Mouse (Mus musculus) hindbrain, embryonic 16.5 days (tissue): ENCODE data around the gene Cacna2d2. TPM values are rescaled to one million over a fixed set of nuclear protein-coding genes. Genes with fewer than 3 reads are reported as not detected.

Source experiments
- ATAC-seq: fragments of 200-750 bp; cut with Nextera tagmentation; 2 replicates; pipeline ENCODE4 v1.8.0; 2017; ENCODE audit warnings: moderate TSS enrichment, moderate library complexity
- H3K27ac ChIP-seq: fragments of 300-500 bp; sonication (generic); 2 replicates; pipeline ENCODE4 v1.5.1; 2014; ENCODE audit warnings: low read depth, mild to moderate bottlenecking, control low read depth, low read length, moderate library complexity
- H3K27me3 ChIP-seq: fragments of 300-500 bp; sonication (generic); replicated peaks from 2 replicates; pipeline ENCODE4 v1.6.1; 2014; ENCODE audit warnings: low read length; ENCODE audit not compliant: control insufficient read depth, insufficient read depth
- H3K36me3 ChIP-seq: fragments of 300-500 bp; sonication (generic); 2 replicates; pipeline ENCODE4 v1.6.1; 2014; ENCODE audit warnings: mild to moderate bottlenecking, low read length, moderate library complexity, mixed read lengths; ENCODE audit not compliant: control insufficient read depth, insufficient read depth
- H3K4me1 ChIP-seq: fragments of 300-500 bp; sonication (generic); 2 replicates; pipeline ENCODE4 v1.6.1; 2014; ENCODE audit warnings: low read depth, low read length; ENCODE audit not compliant: control insufficient read depth, insufficient read depth
- H3K4me2 ChIP-seq: fragments of 300-500 bp; sonication (generic); 2 replicates; pipeline ENCODE4 v1.6.1; 2014; ENCODE audit warnings: mild to moderate bottlenecking, low read length, control low read depth, moderate library complexity
- H3K4me3 ChIP-seq: fragments of 300-500 bp; sonication (generic); 2 replicates; pipeline ENCODE4 v1.5.1; 2014; ENCODE audit warnings: mild to moderate bottlenecking, low read length, control low read depth, moderate library complexity
- H3K9ac ChIP-seq: fragments of 300-500 bp; sonication (generic); 2 replicates; pipeline ENCODE4 v1.6.1; 2014; ENCODE audit warnings: low read depth, mild to moderate bottlenecking, control low read depth, low read length, moderate library complexity
- H3K9me3 ChIP-seq: fragments of 300-500 bp; sonication (generic); 2 replicates; pipeline ENCODE4 v1.6.1; 2014; ENCODE audit warnings: mild to moderate bottlenecking, low read length, moderate library complexity; ENCODE audit not compliant: control insufficient read depth
- WGBS: fragments of 180-500 bp; shearing (Covaris S2); extraction: QIAGEN DNeasy Blood & Tissue Kit; methylation state at CpG from one replicate; pipeline ENCODE4 v1.1.7; 2014; 5-methylcytosine and 5-hydroxymethylcytosine counted together
- polyA plus RNA-seq: library from polyadenylated mRNA; unstranded; fragments of >200 nt; fragmentation: Nextera tagmentation; extraction: Ambion mirVana; gene quantifications from 2 replicates; pipeline ENCODE4 v1.2.1, GENCODE M21; 2015

The Cacna2d2 gene
- polyA plus RNA-seq, 1 experiment from 2014 or later, result 8.1 TPM

- no peaks in the 10 kb centered on the region for H3K9me3 ChIP-seq
- no peak overlapping the region for H3K4me2 ChIP-seq
- H3K4me3 ChIP-seq, result no peak overlapping the region
- no peaks in the 10 kb centered on the region for H3K27me3 ChIP-seq
- H3K4me1 ChIP-seq, result peaks cover 25% of the 10 kb centered on the region
- H3K36me3 ChIP-seq, result no peaks in the 10 kb centered on the region
- H3K9ac ChIP-seq, result no peak overlapping the region
- no peak for ATAC-seq
- WGBS, result 60% methylated on average over 4 of the region's 4 CpGs
- H3K27ac ChIP-seq, result peak overlapping the region; percentile 78
Observed at GRCm38 (mm10) chr9:107442891-107443290, 43.5 kb downstream of the Cacna2d2 start.

- Histone ChIP-seq H3K9ac (no peak overlapping the region), H3K27me3 (no peaks in the 10 kb centered on the region), H3K4me3 (no peak overlapping the region), H3K9me3 (no peaks in the 10 kb centered on the region), H3K27ac (peak overlapping the region; percentile 78), H3K4me2 (no peak overlapping the region), H3K36me3 (no peaks in the 10 kb centered on the region), H3K4me1 (peaks cover 25% of the 10 kb centered on the region)
- 40% methylated on average over 12 of the region's 12 CpGs for WGBS
- ATAC-seq, result peak; percentile 29; the same call in 1 of the 2 replicates
Observed at GRCm38 (mm10) chr9:107443324-107443723, 43.9 kb downstream of the Cacna2d2 start.

GRCm38 (mm10) chr9:107445011-107445471 is 45.6 kb downstream of the Cacna2d2 start:
- no peak for ATAC-seq
- H3K4me1 ChIP-seq, result peaks cover 28% of the 10 kb centered on the region

GRCm38 (mm10) chr9:107448805-107449517 is 49.5 kb downstream of the Cacna2d2 start:
- 45% methylated on average over 22 of the region's 22 CpGs for WGBS
- Histone ChIP-seq H3K4me3 (no peak overlapping the region), H3K27ac (peak overlapping the region; percentile 44; the same call in 1 of the 2 replicates), H3K4me1 (peaks cover 20% of the 10 kb centered on the region), H3K27me3 (no peaks in the 10 kb centered on the region), H3K9me3 (no peaks in the 10 kb centered on the region), H3K4me2 (no peak overlapping the region), H3K36me3 (no peaks in the 10 kb centered on the region), H3K9ac (no peak overlapping the region)
- no peak for ATAC-seq

More at GRCm38 (mm10) chr9:107445011-107445471, 45.6 kb downstream of the Cacna2d2 start:
- Histone ChIP-seq H3K27me3 (no peaks in the 10 kb centered on the region), H3K9me3 (no peaks in the 10 kb centered on the region), H3K9ac (peak overlapping the region; percentile 31; the same call in 1 of the 2 replicates), H3K4me2 (no peak overlapping the region), H3K4me3 (no peak overlapping the region), H3K36me3 (no peaks in the 10 kb centered on the region), H3K27ac (peak overlapping the region; percentile 59; the same call in 1 of the 2 replicates)
- 17% methylated on average over 4 of the region's 6 CpGs for WGBS

DNA sequence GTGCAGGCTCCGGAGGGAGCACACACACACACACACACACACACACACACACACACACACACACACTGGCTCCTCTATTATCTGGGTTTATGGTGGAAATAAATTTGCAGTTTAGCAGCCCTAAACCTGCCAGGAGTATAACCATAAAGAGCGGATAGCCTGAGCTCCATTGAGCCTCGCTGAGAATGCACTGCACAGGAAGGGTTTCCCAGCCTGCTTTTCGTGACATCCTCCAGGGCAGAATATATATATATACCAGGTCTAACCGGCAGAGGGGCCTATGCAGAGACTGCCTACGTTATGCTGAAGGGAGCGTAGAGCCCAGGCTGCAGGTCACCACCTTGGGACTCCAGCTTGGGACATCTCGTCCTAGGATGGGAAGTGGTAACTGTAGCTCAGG is 52.0 kb downstream of the Cacna2d2 start:
- peaks cover 9% of the 10 kb centered on the region for H3K4me1 ChIP-seq
- H3K36me3 ChIP-seq, result no peaks in the 10 kb centered on the region
- no peak overlapping the region for H3K4me2 ChIP-seq
- no peak overlapping the region for H3K4me3 ChIP-seq
- peak; percentile 32; the same call in 1 of the 2 replicates for ATAC-seq
- no peak overlapping the region for H3K9ac ChIP-seq
- no peaks in the 10 kb centered on the region for H3K9me3 ChIP-seq
- WGBS, result 57% methylated on average over 8 of the region's 8 CpGs
- H3K27me3 ChIP-seq, result no peaks in the 10 kb centered on the region
- no peak overlapping the region for H3K27ac ChIP-seq

- Histone ChIP-seq H3K36me3 (no peaks in the 10 kb centered on the region), H3K27ac (no peak overlapping the region), H3K9ac (no peak overlapping the region), H3K4me2 (no peak overlapping the region), H3K27me3 (no peaks in the 10 kb centered on the region), H3K4me1 (peaks cover 9% of the 10 kb centered on the region), H3K4me3 (no peak overlapping the region), H3K9me3 (no peaks in the 10 kb centered on the region)
- ATAC-seq, result peak; percentile 6; the same call in 1 of the 2 replicates
- WGBS, result 43% methylated on average over 11 of the region's 11 CpGs
Observed at GRCm38 (mm10) chr9:107451891-107452521, 52.6 kb downstream of the Cacna2d2 start.

- no peaks in the 10 kb centered on the region for H3K27me3 ChIP-seq
- H3K9me3 ChIP-seq, result no peaks in the 10 kb centered on the region
- peaks cover 9% of the 10 kb centered on the region for H3K4me1 ChIP-seq
- H3K27ac ChIP-seq, result no peak overlapping the region
- WGBS, result 34% methylated on average over 4 of the region's 4 CpGs
- ATAC-seq, result no peak
- H3K9ac ChIP-seq, result no peak overlapping the region
- H3K36me3 ChIP-seq, result no peaks in the 10 kb centered on the region
- H3K4me3 ChIP-seq, result no peak overlapping the region
- no peak overlapping the region for H3K4me2 ChIP-seq
Observed at GRCm38 (mm10) chr9:107452552-107452951, 53.1 kb downstream of the Cacna2d2 start.

DNA sequence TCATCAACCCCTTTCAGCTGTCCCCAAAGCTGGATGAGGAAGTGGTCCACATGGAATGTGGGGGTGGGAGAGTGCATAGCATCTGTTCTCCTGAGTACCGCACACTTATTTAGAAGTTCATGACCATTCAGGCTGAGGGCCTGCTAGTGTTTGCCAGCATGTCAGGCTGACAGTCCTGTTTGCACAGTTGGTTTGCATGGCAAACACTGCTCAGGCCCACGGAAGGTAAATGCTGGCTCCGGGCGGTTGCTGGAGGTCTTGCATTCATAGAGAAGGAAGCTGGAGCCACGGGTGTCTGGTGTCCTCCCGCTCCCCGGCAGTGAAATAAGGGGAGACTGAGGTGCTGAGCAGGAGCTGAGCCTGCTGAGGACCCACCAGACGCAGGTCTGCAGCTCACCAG is 53.7 kb downstream of the Cacna2d2 start:
- Histone ChIP-seq H3K27ac (no peak overlapping the region), H3K9me3 (no peaks in the 10 kb centered on the region), H3K4me1 (peaks cover 9% of the 10 kb centered on the region), H3K4me2 (no peak overlapping the region), H3K4me3 (no peak overlapping the region), H3K36me3 (no peaks in the 10 kb centered on the region), H3K9ac (no peak overlapping the region), H3K27me3 (no peaks in the 10 kb centered on the region)
- ATAC-seq, result no peak
- WGBS, result 88% methylated on average over 8 of the region's 8 CpGs

DNA sequence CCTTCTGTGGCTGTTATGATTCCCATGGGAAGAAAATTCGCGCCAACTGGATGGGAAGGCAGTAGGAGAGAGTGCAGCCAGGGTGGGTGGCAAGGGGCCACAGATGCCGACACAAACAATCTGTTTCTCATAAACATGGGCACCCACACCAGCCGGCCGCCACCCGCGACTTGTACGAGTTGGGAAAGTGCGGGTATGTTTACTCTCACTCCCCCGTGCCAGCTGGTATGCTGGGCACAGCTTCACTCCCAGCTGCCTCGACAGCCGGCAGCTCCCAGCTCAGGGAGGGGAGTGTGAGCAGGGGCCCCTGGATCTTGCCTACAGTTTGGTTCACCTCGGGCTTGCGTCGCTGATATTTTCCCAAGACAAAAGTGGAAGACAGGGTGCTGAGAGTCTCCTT is 57.3 kb downstream of the Cacna2d2 start:
- H3K9ac ChIP-seq, result no peak overlapping the region
- H3K27ac ChIP-seq, result no peak overlapping the region
- peak; percentile 44; the same call in 1 of the 2 replicates for ATAC-seq
- H3K9me3 ChIP-seq, result no peaks in the 10 kb centered on the region
- H3K27me3 ChIP-seq, result no peaks in the 10 kb centered on the region
- no peak overlapping the region for H3K4me2 ChIP-seq
- H3K4me1 ChIP-seq, result peaks cover 3% of the 10 kb centered on the region; the same call in 1 of the 2 replicates
- WGBS, result 50% methylated on average over 15 of the region's 15 CpGs
- H3K4me3 ChIP-seq, result no peak overlapping the region
- H3K36me3 ChIP-seq, result no peaks in the 10 kb centered on the region
